Mouse (Mus musculus): ENCODE data around the gene Arid5b. TPM values are rescaled to one million over a fixed set of nuclear protein-coding genes. Genes with fewer than 3 reads are reported as not detected.
"Not testable (repeated sequence)": the region's sequence is repeated elsewhere in the genome, so short reads cannot be mapped to it uniquely, and the experiment has no call there.

Gene Arid5b
- polyA plus RNA-seq, 2 experiments, result 1.3 to 3.3 TPM

GRCm38 (mm10) chr10:68100506-68100905 is 178.0 kb downstream of the Arid5b start:
- no peak for TF ChIP-seq CTCF (IDR thresholded peaks at IDR 0.05; ENCODE audit: low read depth)
- TF ChIP-seq EP300 (IDR thresholded peaks at IDR 0.05; ENCODE audit: low read depth), result no peak
- Histone ChIP-seq H3K27ac (no peak overlapping the region), H3K4me3 (ENCODE audit: insufficient read depth in 1 of 2, low read depth in 2 of 2, low read length in 2 of 2) (no peak overlapping the region), H3K4me2 (ENCODE audit: low read depth) (no peak overlapping the region), H3K4me1 (replicated peaks; ENCODE audit: control insufficient read depth in 2 of 2, insufficient read depth in 2 of 2, low read length in 1 of 2) (peaks cover 0 to 7% of the 10 kb centered on the region in 2 experiments; a peak in 2 of 4 replicates), H3K9me3 (ENCODE audit: control insufficient read depth, low read length) (no peaks in the 10 kb centered on the region), H3K9ac (replicated peaks) (no peak overlapping the region), H3K36me3 (replicated peaks; ENCODE audit: control insufficient read depth, insufficient read depth, low read depth) (no peaks in the 10 kb centered on the region), H3K27me3 (ENCODE audit: control insufficient read depth, insufficient read depth, low read length) (no peaks in the 10 kb centered on the region)
- ATAC-seq (ENCODE audit: insufficient read depth), result no peak
- WGBS (ENCODE audit: insufficient replicate concordance), result 70% methylated on average over 8 of the region's 8 CpGs
- no peak for DNase-seq (ENCODE audit: low read depth in 3 of 3, low spot score in 3 of 3)

- H3K4me3 ChIP-seq (ENCODE audit: insufficient read depth in 1 of 2, low read depth in 2 of 2, low read length in 2 of 2); DNase-seq (ENCODE audit: low read depth in 3 of 3, low spot score in 3 of 3); H3K27me3 ChIP-seq (ENCODE audit: control insufficient read depth, insufficient read depth, low read length); H3K4me1 ChIP-seq (replicated peaks; ENCODE audit: control insufficient read depth in 2 of 2, insufficient read depth in 2 of 2, low read length in 1 of 2); H3K9ac ChIP-seq (replicated peaks); H3K27ac ChIP-seq; ATAC-seq (ENCODE audit: insufficient read depth); H3K9me3 ChIP-seq (ENCODE audit: control insufficient read depth, low read length); H3K36me3 ChIP-seq (replicated peaks; ENCODE audit: control insufficient read depth, insufficient read depth, low read depth); H3K4me2 ChIP-seq (ENCODE audit: low read depth): not testable (repeated sequence)
- WGBS (ENCODE audit: insufficient replicate concordance), result 74% methylated on average over 7 of the region's 7 CpGs
Observed at GRCm38 (mm10) chr10:68099801-68100200, 178.7 kb downstream of the Arid5b start.

GRCm38 (mm10) chr10:68097821-68098675 is 180.5 kb downstream of the Arid5b start:
- H3K9ac ChIP-seq (replicated peaks), result no peak overlapping the region
- TF ChIP-seq CTCF (IDR thresholded peaks at IDR 0.05; ENCODE audit: low read depth), result no peak
- TF ChIP-seq EP300 (IDR thresholded peaks at IDR 0.05; ENCODE audit: low read depth), result no peak
- ATAC-seq (ENCODE audit: insufficient read depth), result no peak
- H3K4me1 ChIP-seq (replicated peaks; ENCODE audit: control insufficient read depth in 2 of 2, insufficient read depth in 2 of 2, low read length in 1 of 2), result no peaks in the 10 kb centered on the region
- no peaks in the 10 kb centered on the region for H3K9me3 ChIP-seq (ENCODE audit: control insufficient read depth, low read length)
- DNase-seq (ENCODE audit: low read depth in 3 of 3, low spot score in 3 of 3), result no peak
- H3K4me3 ChIP-seq (ENCODE audit: insufficient read depth in 1 of 2, low read depth in 2 of 2, low read length in 2 of 2), result no peak overlapping the region
- H3K36me3 ChIP-seq (replicated peaks; ENCODE audit: control insufficient read depth, insufficient read depth, low read depth), result no peaks in the 10 kb centered on the region
- H3K27ac ChIP-seq, result no peak overlapping the region
- no peaks in the 10 kb centered on the region for H3K27me3 ChIP-seq (ENCODE audit: control insufficient read depth, insufficient read depth, low read length)
- 49% methylated on average over 19 of the region's 19 CpGs for WGBS (ENCODE audit: insufficient replicate concordance)
- H3K4me2 ChIP-seq (ENCODE audit: low read depth), result no peak overlapping the region

- 70% methylated on average over 12 of the region's 12 CpGs for WGBS (ENCODE audit: insufficient replicate concordance)
- no peaks in the 10 kb centered on the region for H3K36me3 ChIP-seq (replicated peaks; ENCODE audit: control insufficient read depth, insufficient read depth, low read depth)
- no peak overlapping the region for H3K27ac ChIP-seq
Observed at GRCm38 (mm10) chr10:68096395-68096794, 182.1 kb downstream of the Arid5b start.

GRCm38 (mm10) chr10:68095136-68095535 is 183.4 kb downstream of the Arid5b start:
- TF ChIP-seq EP300 (IDR thresholded peaks at IDR 0.05; ENCODE audit: low read depth) (no peak), CTCF (IDR thresholded peaks at IDR 0.05; ENCODE audit: low read depth) (no peak)
- H3K27me3 ChIP-seq (ENCODE audit: control insufficient read depth, insufficient read depth, low read length), result no peaks in the 10 kb centered on the region
- peaks cover 0 to 8% of the 10 kb centered on the region in 2 experiments; a peak in 2 of 4 replicates for H3K4me1 ChIP-seq (replicated peaks; ENCODE audit: control insufficient read depth in 2 of 2, insufficient read depth in 2 of 2, low read length in 1 of 2)
- no peak overlapping the region for H3K4me2 ChIP-seq (ENCODE audit: low read depth)
- H3K27ac ChIP-seq, result no peak overlapping the region
- H3K36me3 ChIP-seq (replicated peaks; ENCODE audit: control insufficient read depth, insufficient read depth, low read depth), result no peaks in the 10 kb centered on the region
- no peak overlapping the region for H3K9ac ChIP-seq (replicated peaks)
- WGBS (ENCODE audit: insufficient replicate concordance), result 46% methylated on average over 2 of the region's 2 CpGs
- DNase-seq (ENCODE audit: low read depth in 3 of 3, low spot score in 3 of 3) (no peak), ATAC-seq (ENCODE audit: insufficient read depth) (no peak)
- no peaks in the 10 kb centered on the region for H3K9me3 ChIP-seq (ENCODE audit: control insufficient read depth, low read length)
- H3K4me3 ChIP-seq (ENCODE audit: insufficient read depth in 1 of 2, low read depth in 2 of 2, low read length in 2 of 2), result no peak overlapping the region

More at GRCm38 (mm10) chr10:68096395-68096794, 182.1 kb downstream of the Arid5b start:
- Histone ChIP-seq H3K27me3 (ENCODE audit: control insufficient read depth, insufficient read depth, low read length) (no peaks in the 10 kb centered on the region), H3K4me2 (ENCODE audit: low read depth) (no peak overlapping the region), H3K4me3 (ENCODE audit: insufficient read depth in 1 of 2, low read depth in 2 of 2, low read length in 2 of 2) (no peak overlapping the region), H3K9ac (replicated peaks) (no peak overlapping the region), H3K4me1 (replicated peaks; ENCODE audit: control insufficient read depth in 2 of 2, insufficient read depth in 2 of 2, low read length in 1 of 2) (peaks cover 0 to 1% of the 10 kb centered on the region in 2 experiments; a peak in 1 of 4 replicates), H3K9me3 (ENCODE audit: control insufficient read depth, low read length) (no peaks in the 10 kb centered on the region)
- no peak for TF ChIP-seq EP300 (IDR thresholded peaks at IDR 0.05; ENCODE audit: low read depth)
- TF ChIP-seq CTCF (IDR thresholded peaks at IDR 0.05; ENCODE audit: low read depth), result no peak
- ATAC-seq (ENCODE audit: insufficient read depth) (no peak), DNase-seq (ENCODE audit: low read depth in 3 of 3, low spot score in 3 of 3) (no peak)

Measured in liver, embryonic 14.5 days (tissue).